Mouse (Mus musculus): Measurements from ENCODE around the gene Klhdc9. TPM values are rescaled to one million over a fixed set of nuclear protein-coding genes. Genes with fewer than 3 reads are reported as not detected.

The Klhdc9 gene
- polyA plus RNA-seq (2016; fragmentation: Nextera tagmentation; extraction: Ambion mirVana) = 2.1 and 2.6 TPM in 2 replicates

GRCm38 (mm10) chr1:171360656-171361055 lies at the start of gene Klhdc9:
Gene Klhdc9, minus strand, starts transcription at chr1:171360798.
- WGBS = under 1% methylated on average over 21 of the region's 21 CpGs
- Histone ChIP-seq H3K36me3 (peaks cover 21% of the 10 kb centered on the region), H3K4me3 (peak within 1 kb of the TSS; percentile 51), H3K27me3 (replicated peaks) (no peaks in the 10 kb centered on the region), H3K4me1 (peaks cover 8% of the 10 kb centered on the region), H3K9me3 (peaks cover 3% of the 10 kb centered on the region; the same call in 1 of the 2 replicates), H3K4me2 (replicated peaks) (peak within 1 kb of the TSS; percentile 83), H3K27ac (peak within 1 kb of the TSS; percentile 53), H3K9ac (peak within 1 kb of the TSS; percentile 66)
- ATAC-seq (ENCODE audit: low FRiP score, low read depth) = peak; percentile 96

- WGBS = 86% methylated on average over 1 of the region's 1 CpGs
- peaks cover 19% of the 10 kb centered on the region for H3K4me1 ChIP-seq
- H3K36me3 ChIP-seq = peaks cover 11% of the 10 kb centered on the region
- no peak overlapping the region for H3K9ac ChIP-seq
- H3K27ac ChIP-seq = no peak overlapping the region
- H3K4me2 ChIP-seq (replicated peaks) = no peak overlapping the region
- ATAC-seq (ENCODE audit: low FRiP score, low read depth) = no peak
- H3K9me3 ChIP-seq = no peaks in the 10 kb centered on the region
- no peak overlapping the region for H3K4me3 ChIP-seq
- H3K27me3 ChIP-seq (replicated peaks) = peaks cover 14% of the 10 kb centered on the region
Measured at GRCm38 (mm10) chr1:171410231-171410630, 49.6 kb upstream of the Klhdc9 start.

GRCm38 (mm10) chr1:171407263-171407662 lies 46.7 kb upstream of the Klhdc9 start:
- Histone ChIP-seq H3K9ac (no peak overlapping the region), H3K9me3 (no peaks in the 10 kb centered on the region), H3K27me3 (replicated peaks) (peaks cover 14% of the 10 kb centered on the region), H3K4me2 (replicated peaks) (no peak overlapping the region), H3K4me3 (no peak overlapping the region), H3K4me1 (no peaks in the 10 kb centered on the region), H3K36me3 (no peaks in the 10 kb centered on the region), H3K27ac (no peak overlapping the region)
- 81% methylated on average over 5 of the region's 5 CpGs for WGBS
- no peak for ATAC-seq (ENCODE audit: low FRiP score, low read depth)

GRCm38 (mm10) chr1:171402991-171403390 lies 42.4 kb upstream of the Klhdc9 start:
- Histone ChIP-seq H3K4me3 (no peak overlapping the region), H3K27ac (no peak overlapping the region), H3K36me3 (no peaks in the 10 kb centered on the region), H3K4me1 (no peaks in the 10 kb centered on the region), H3K9ac (no peak overlapping the region), H3K9me3 (no peaks in the 10 kb centered on the region), H3K4me2 (replicated peaks) (no peak overlapping the region), H3K27me3 (replicated peaks) (peaks cover 6% of the 10 kb centered on the region)
- 86% methylated on average over 9 of the region's 9 CpGs for WGBS
- no peak for ATAC-seq (ENCODE audit: low FRiP score, low read depth)

- Histone ChIP-seq H3K4me1 (no peaks in the 10 kb centered on the region), H3K9ac (no peak overlapping the region), H3K4me3 (no peak overlapping the region), H3K4me2 (replicated peaks) (no peak overlapping the region), H3K9me3 (no peaks in the 10 kb centered on the region), H3K27me3 (replicated peaks) (no peaks in the 10 kb centered on the region), H3K27ac (no peak overlapping the region), H3K36me3 (no peaks in the 10 kb centered on the region)
- ATAC-seq (ENCODE audit: low FRiP score, low read depth) = no peak
- WGBS = 81% methylated on average over 4 of the region's 4 CpGs
Measured at GRCm38 (mm10) chr1:171401821-171402220, 41.2 kb upstream of the Klhdc9 start.

GRCm38 (mm10) chr1:171390101-171390500 lies 29.5 kb upstream of the Klhdc9 start:
- ATAC-seq (ENCODE audit: low FRiP score, low read depth) = no peak
- no peaks in the 10 kb centered on the region for H3K4me1 ChIP-seq
- no peak overlapping the region for H3K4me3 ChIP-seq
- no peak overlapping the region for H3K27ac ChIP-seq
- no peak overlapping the region for H3K9ac ChIP-seq
- WGBS = 79% methylated on average over 4 of the region's 4 CpGs
- no peaks in the 10 kb centered on the region for H3K9me3 ChIP-seq
- no peak overlapping the region for H3K4me2 ChIP-seq (replicated peaks)
- H3K36me3 ChIP-seq = no peaks in the 10 kb centered on the region
- no peaks in the 10 kb centered on the region for H3K27me3 ChIP-seq (replicated peaks)

GRCm38 (mm10) chr1:171388376-171389102 lies 27.9 kb upstream of the Klhdc9 start, which contains the start of gene Arhgap30:
Gene Arhgap30, plus strand, starts transcription at chr1:171388954.
- no peak within 1 kb of the TSS for H3K27ac ChIP-seq
- H3K9ac ChIP-seq = no peak within 1 kb of the TSS
- no peaks in the 10 kb centered on the region for H3K4me1 ChIP-seq
- 84% methylated on average over 15 of the region's 15 CpGs for WGBS
- H3K36me3 ChIP-seq = no peaks in the 10 kb centered on the region
- H3K4me3 ChIP-seq = no peak within 1 kb of the TSS
- no peak for ATAC-seq (ENCODE audit: low FRiP score, low read depth)
- H3K4me2 ChIP-seq (replicated peaks) = no peak within 1 kb of the TSS
- no peaks in the 10 kb centered on the region for H3K27me3 ChIP-seq (replicated peaks)
- no peaks in the 10 kb centered on the region for H3K9me3 ChIP-seq

- Histone ChIP-seq H3K4me3 (no peak overlapping the region), H3K9ac (no peak overlapping the region), H3K27ac (no peak overlapping the region), H3K36me3 (no peaks in the 10 kb centered on the region), H3K9me3 (no peaks in the 10 kb centered on the region), H3K4me2 (replicated peaks) (no peak overlapping the region), H3K27me3 (replicated peaks) (no peaks in the 10 kb centered on the region), H3K4me1 (no peaks in the 10 kb centered on the region)
- ATAC-seq (ENCODE audit: low FRiP score, low read depth) = peak; percentile 35; the same call in 1 of the 2 replicates
- 23% methylated on average over 6 of the region's 6 CpGs for WGBS
Measured at GRCm38 (mm10) chr1:171387099-171387498, 26.5 kb upstream of the Klhdc9 start.

GRCm38 (mm10) chr1:171385171-171385570 lies 24.6 kb upstream of the Klhdc9 start:
- peaks cover 4% of the 10 kb centered on the region; the same call in 1 of the 2 replicates for H3K27me3 ChIP-seq (replicated peaks)
- ATAC-seq (ENCODE audit: low FRiP score, low read depth) = no peak
- no peak overlapping the region for H3K4me2 ChIP-seq (replicated peaks)
- H3K27ac ChIP-seq = no peak overlapping the region
- H3K9ac ChIP-seq = no peak overlapping the region
- WGBS = 68% methylated on average over 9 of the region's 9 CpGs
- H3K4me1 ChIP-seq = peaks cover 2% of the 10 kb centered on the region; the same call in 1 of the 2 replicates
- H3K9me3 ChIP-seq = no peaks in the 10 kb centered on the region
- H3K36me3 ChIP-seq = no peaks in the 10 kb centered on the region
- no peak overlapping the region for H3K4me3 ChIP-seq

GRCm38 (mm10) chr1:171384361-171384760 lies 23.8 kb upstream of the Klhdc9 start:
- H3K36me3 ChIP-seq = no peaks in the 10 kb centered on the region
- WGBS = 68% methylated on average over 9 of the region's 9 CpGs
- H3K27ac ChIP-seq = no peak overlapping the region
- no peak overlapping the region for H3K4me3 ChIP-seq
- no peak overlapping the region for H3K4me2 ChIP-seq (replicated peaks)
- peaks cover 9% of the 10 kb centered on the region; the same call in 1 of the 2 replicates for H3K27me3 ChIP-seq (replicated peaks)
- H3K4me1 ChIP-seq = peaks cover 7% of the 10 kb centered on the region; the same call in 1 of the 2 replicates
- no peak for ATAC-seq (ENCODE audit: low FRiP score, low read depth)
- H3K9me3 ChIP-seq = no peaks in the 10 kb centered on the region
- H3K9ac ChIP-seq = no peak overlapping the region

- 83% methylated on average over 11 of the region's 11 CpGs for WGBS
- no peak overlapping the region for H3K27ac ChIP-seq
- H3K27me3 ChIP-seq (replicated peaks) = peaks cover 11% of the 10 kb centered on the region; the same call in 1 of the 2 replicates
- no peaks in the 10 kb centered on the region for H3K36me3 ChIP-seq
- H3K9me3 ChIP-seq = no peaks in the 10 kb centered on the region
- no peak for ATAC-seq (ENCODE audit: low FRiP score, low read depth)
- H3K4me2 ChIP-seq (replicated peaks) = no peak overlapping the region
- no peak overlapping the region for H3K9ac ChIP-seq
- H3K4me3 ChIP-seq = no peak overlapping the region
- H3K4me1 ChIP-seq = peaks cover 7% of the 10 kb centered on the region; the same call in 1 of the 2 replicates
Measured at GRCm38 (mm10) chr1:171382096-171382620, 21.6 kb upstream of the Klhdc9 start.

- Histone ChIP-seq H3K9ac (peak overlapping the region; percentile 26; the same call in 1 of the 2 replicates), H3K4me2 (replicated peaks) (peak overlapping the region; percentile 59), H3K4me3 (peak overlapping the region; percentile 25), H3K27ac (no peak overlapping the region), H3K4me1 (peaks cover 7% of the 10 kb centered on the region; the same call in 1 of the 2 replicates), H3K9me3 (no peaks in the 10 kb centered on the region), H3K27me3 (replicated peaks) (peaks cover 11% of the 10 kb centered on the region; the same call in 1 of the 2 replicates), H3K36me3 (no peaks in the 10 kb centered on the region)
- ATAC-seq (ENCODE audit: low FRiP score, low read depth) = peak; percentile 80
- WGBS = 3% methylated on average over 31 of the region's 31 CpGs
Measured at GRCm38 (mm10) chr1:171379935-171380599, 19.5 kb upstream of the Klhdc9 start.

All from neural tube, embryonic 12.5 days (tissue).